Mouse (Mus musculus): ENCODE results near the gene Dnm2. TPM values are rescaled to one million over a fixed set of nuclear protein-coding genes. Genes with fewer than 3 reads are reported as not detected.

The Dnm2 gene
- polyA plus RNA-seq, 1 experiment from 2014 or later, result 58.2 TPM

DNA sequence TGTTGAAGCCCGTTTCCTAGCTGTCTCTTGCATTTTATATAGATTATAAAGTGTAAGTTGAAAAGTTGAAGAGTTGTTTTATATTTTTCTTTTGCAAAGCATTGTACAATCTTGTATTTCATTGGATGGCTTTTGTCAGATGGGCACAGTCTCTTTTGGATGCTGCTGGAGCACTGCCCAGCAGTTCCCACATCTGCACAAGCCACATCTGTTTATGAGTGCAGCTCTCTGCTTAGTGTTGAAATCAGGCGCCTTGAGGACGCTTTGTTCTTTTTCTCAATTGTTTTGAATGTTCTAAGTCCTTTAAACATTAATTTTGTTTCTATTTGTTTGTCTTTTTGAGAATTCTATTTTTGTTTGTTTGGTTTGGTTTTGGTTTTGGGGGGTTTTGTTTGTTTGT, 13.5 kb downstream of the Dnm2 start:
- Histone ChIP-seq H3K9me3 (ENCODE audit: control insufficient read depth, low read length) (no peaks in the 10 kb centered on the region), H3K4me2 (ENCODE audit: low read length) (no peak overlapping the region), H3K4me3 (ENCODE audit: control insufficient read depth in 1 of 2, insufficient read depth in 1 of 2, low read depth in 1 of 2, low read length in 2 of 2) (no peak overlapping the region), H3K4me1 (ENCODE audit: control insufficient read depth in 2 of 2, insufficient read depth in 2 of 2, low read length in 2 of 2) (peaks cover 32 to 52% of the 10 kb centered on the region in 2 experiments), H3K36me3 (ENCODE audit: control insufficient read depth, insufficient read depth, low read length) (no peaks in the 10 kb centered on the region), H3K9ac (ENCODE audit: low read length) (no peak overlapping the region), H3K27me3 (ENCODE audit: control insufficient read depth, insufficient read depth, low read length) (no peaks in the 10 kb centered on the region), H3K27ac (replicated peaks in 1 of 2; ENCODE audit: control insufficient read depth in 1 of 2, insufficient read depth in 1 of 2, low read depth in 2 of 2, low read length in 2 of 2) (no peak overlapping the region)
- WGBS, result 69% methylated on average over 3 of the region's 3 CpGs
- no peak for ATAC-seq (ENCODE audit: insufficient number of reproducible peaks, insufficient read depth, low FRiP score, low read depth)

DNA sequence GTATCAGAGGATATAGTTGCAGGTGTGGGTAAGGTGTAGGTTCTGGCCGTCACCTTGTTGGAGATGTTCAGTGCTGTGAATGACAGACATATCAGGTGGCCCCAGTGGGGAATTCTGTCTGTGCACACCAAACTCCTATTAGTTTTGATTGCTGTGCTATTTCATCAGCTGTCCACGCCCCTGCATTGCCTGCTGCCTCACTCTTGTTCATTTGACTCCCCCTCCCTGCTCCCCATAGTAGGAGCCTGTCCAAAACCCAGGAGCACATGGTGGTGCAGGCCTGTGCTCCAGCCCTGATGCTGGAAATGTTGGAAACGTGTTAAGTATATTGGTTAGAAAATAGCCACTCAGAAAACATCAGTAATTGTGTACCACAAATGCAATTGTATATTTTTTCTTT, 14.7 kb downstream of the Dnm2 start:
- WGBS, result 57% methylated on average over 3 of the region's 3 CpGs
- H3K4me2 ChIP-seq (ENCODE audit: low read length), result no peak overlapping the region
- no peaks in the 10 kb centered on the region for H3K36me3 ChIP-seq (ENCODE audit: control insufficient read depth, insufficient read depth, low read length)
- ATAC-seq (ENCODE audit: insufficient number of reproducible peaks, insufficient read depth, low FRiP score, low read depth), result no peak
- H3K9me3 ChIP-seq (ENCODE audit: control insufficient read depth, low read length), result no peaks in the 10 kb centered on the region
- no peak overlapping the region for H3K27ac ChIP-seq (replicated peaks in 1 of 2; ENCODE audit: control insufficient read depth in 1 of 2, insufficient read depth in 1 of 2, low read depth in 2 of 2, low read length in 2 of 2)
- H3K4me1 ChIP-seq (ENCODE audit: control insufficient read depth in 2 of 2, insufficient read depth in 2 of 2, low read length in 2 of 2), result peaks cover 25 to 43% of the 10 kb centered on the region in 2 experiments
- no peak overlapping the region for H3K4me3 ChIP-seq (ENCODE audit: control insufficient read depth in 1 of 2, insufficient read depth in 1 of 2, low read depth in 1 of 2, low read length in 2 of 2)
- H3K27me3 ChIP-seq (ENCODE audit: control insufficient read depth, insufficient read depth, low read length), result no peaks in the 10 kb centered on the region
- no peak overlapping the region for H3K9ac ChIP-seq (ENCODE audit: low read length)

DNA sequence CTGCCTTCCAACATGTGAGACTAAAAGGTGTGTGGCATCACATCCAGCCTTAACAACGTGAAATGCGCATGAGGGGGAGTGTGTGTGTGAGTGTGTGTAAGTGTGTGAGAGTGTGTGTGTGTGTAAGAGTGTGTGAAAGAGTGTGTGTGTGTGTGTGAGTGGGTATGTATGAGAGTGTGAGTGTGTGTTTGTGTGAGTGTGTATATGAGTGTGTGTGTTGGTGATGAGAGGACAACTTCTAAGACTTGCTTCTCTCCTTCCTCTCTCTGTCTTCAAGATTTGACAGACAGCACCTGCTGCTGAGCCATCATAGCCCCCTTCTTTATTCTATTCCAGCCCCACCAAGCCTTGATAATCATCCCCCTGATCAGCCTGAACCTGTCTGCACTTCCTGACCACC, 15.2 kb downstream of the Dnm2 start:
- Histone ChIP-seq H3K27me3 (ENCODE audit: control insufficient read depth, insufficient read depth, low read length) (no peaks in the 10 kb centered on the region), H3K27ac (replicated peaks in 1 of 2; ENCODE audit: control insufficient read depth in 1 of 2, insufficient read depth in 1 of 2, low read depth in 2 of 2, low read length in 2 of 2) (no peak overlapping the region), H3K4me2 (ENCODE audit: low read length) (no peak overlapping the region), H3K4me3 (ENCODE audit: control insufficient read depth in 1 of 2, insufficient read depth in 1 of 2, low read depth in 1 of 2, low read length in 2 of 2) (no peak overlapping the region), H3K9ac (ENCODE audit: low read length) (0 out of 2 replicates have a peak overlapping the region, but pooled peaks have one; percentile 8), H3K9me3 (ENCODE audit: control insufficient read depth, low read length) (no peaks in the 10 kb centered on the region), H3K4me1 (ENCODE audit: control insufficient read depth in 2 of 2, insufficient read depth in 2 of 2, low read length in 2 of 2) (peaks cover 25 to 43% of the 10 kb centered on the region in 2 experiments), H3K36me3 (ENCODE audit: control insufficient read depth, insufficient read depth, low read length) (0 out of 2 replicates have a peak, but pooled peaks cover 3% of the 10 kb centered on the region)
- no peak for ATAC-seq (ENCODE audit: insufficient number of reproducible peaks, insufficient read depth, low FRiP score, low read depth)
- 91% methylated on average over 2 of the region's 2 CpGs for WGBS

DNA sequence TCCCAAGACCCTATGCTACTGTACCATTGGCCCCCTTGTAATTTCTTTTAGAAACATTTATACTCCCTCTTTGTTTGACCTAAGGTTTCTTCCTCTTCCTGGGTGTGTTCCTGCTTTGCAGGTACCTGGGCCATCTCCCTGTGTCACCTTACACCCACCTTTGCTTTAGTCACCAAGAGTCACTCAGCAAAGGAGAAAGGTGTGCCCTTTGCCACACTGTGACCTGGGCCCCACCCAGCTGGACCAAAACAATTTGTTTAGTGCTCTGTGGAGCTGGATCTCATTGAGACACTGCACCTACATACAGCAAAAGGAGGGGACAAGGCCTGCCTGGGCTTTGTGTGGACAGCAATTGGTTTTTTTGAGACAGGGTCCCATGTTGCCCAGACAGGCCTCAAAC, 15.7 kb downstream of the Dnm2 start:
- no peaks in the 10 kb centered on the region for H3K9me3 ChIP-seq (ENCODE audit: control insufficient read depth, low read length)
- H3K9ac ChIP-seq (ENCODE audit: low read length), result no peak overlapping the region
- H3K4me3 ChIP-seq (ENCODE audit: control insufficient read depth in 1 of 2, insufficient read depth in 1 of 2, low read depth in 1 of 2, low read length in 2 of 2), result no peak overlapping the region
- H3K27ac ChIP-seq (replicated peaks in 1 of 2; ENCODE audit: control insufficient read depth in 1 of 2, insufficient read depth in 1 of 2, low read depth in 2 of 2, low read length in 2 of 2), result no peak overlapping the region
- H3K4me1 ChIP-seq (ENCODE audit: control insufficient read depth in 2 of 2, insufficient read depth in 2 of 2, low read length in 2 of 2), result peaks cover 23 to 40% of the 10 kb centered on the region in 2 experiments
- H3K36me3 ChIP-seq (ENCODE audit: control insufficient read depth, insufficient read depth, low read length), result peaks cover 5% of the 10 kb centered on the region; the same call in 1 of the 2 replicates
- no peak overlapping the region for H3K4me2 ChIP-seq (ENCODE audit: low read length)
- H3K27me3 ChIP-seq (ENCODE audit: control insufficient read depth, insufficient read depth, low read length), result no peaks in the 10 kb centered on the region
- ATAC-seq (ENCODE audit: insufficient number of reproducible peaks, insufficient read depth, low FRiP score, low read depth), result no peak

DNA sequence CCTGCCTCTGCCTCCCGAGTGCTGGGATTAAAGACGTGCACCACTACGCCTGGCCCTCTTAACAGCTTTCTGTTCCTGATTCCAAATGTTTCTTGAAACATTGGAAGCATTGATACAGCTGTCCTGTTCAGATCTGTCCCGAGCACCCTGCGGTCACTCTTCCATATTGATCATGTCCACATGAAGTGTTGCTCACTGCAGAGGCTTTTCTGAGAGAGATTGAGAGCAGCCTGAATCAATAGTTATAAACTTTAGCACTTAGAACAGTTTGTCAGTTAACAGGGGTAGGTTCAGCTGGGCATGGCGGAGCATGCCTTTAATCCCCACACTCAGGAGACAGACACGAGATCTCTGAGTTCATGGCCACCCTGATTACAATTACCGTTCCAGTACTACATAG, 19.1 kb downstream of the Dnm2 start:
- Histone ChIP-seq H3K27me3 (ENCODE audit: control insufficient read depth, insufficient read depth, low read length) (no peaks in the 10 kb centered on the region), H3K9ac (ENCODE audit: low read length) (no peak overlapping the region), H3K4me1 (ENCODE audit: control insufficient read depth in 2 of 2, insufficient read depth in 2 of 2, low read length in 2 of 2) (peaks cover 6 to 8% of the 10 kb centered on the region in 2 experiments), H3K4me2 (ENCODE audit: low read length) (no peak overlapping the region), H3K4me3 (ENCODE audit: control insufficient read depth in 1 of 2, insufficient read depth in 1 of 2, low read depth in 1 of 2, low read length in 2 of 2) (no peak overlapping the region), H3K9me3 (ENCODE audit: control insufficient read depth, low read length) (no peaks in the 10 kb centered on the region), H3K27ac (replicated peaks in 1 of 2; ENCODE audit: control insufficient read depth in 1 of 2, insufficient read depth in 1 of 2, low read depth in 2 of 2, low read length in 2 of 2) (no peak overlapping the region), H3K36me3 (ENCODE audit: control insufficient read depth, insufficient read depth, low read length) (peaks cover 10% of the 10 kb centered on the region)
- no peak for ATAC-seq (ENCODE audit: insufficient number of reproducible peaks, insufficient read depth, low FRiP score, low read depth)
- WGBS, result 93% methylated on average over 8 of the region's 8 CpGs

DNA sequence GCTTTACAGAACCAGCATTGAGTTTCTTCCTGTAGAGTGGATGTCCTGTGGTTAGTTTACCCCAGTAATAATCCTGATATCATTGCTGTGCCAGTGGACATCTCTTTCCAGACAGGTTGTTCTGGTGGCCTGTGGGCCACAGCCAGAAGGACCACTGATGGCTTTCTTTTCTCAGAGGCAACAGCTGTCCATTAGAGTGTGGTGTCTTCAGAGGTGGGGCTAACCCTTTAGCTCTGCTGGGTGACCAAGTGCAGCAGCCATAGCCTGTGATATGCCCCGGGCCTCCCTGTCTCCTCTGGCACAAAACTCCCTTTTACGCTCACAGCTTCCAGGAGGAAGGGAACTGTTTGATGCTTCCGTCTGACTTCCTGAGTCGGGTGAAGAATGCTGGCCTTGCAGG, 19.9 kb downstream of the Dnm2 start:
- Histone ChIP-seq H3K4me2 (ENCODE audit: low read length) (no peak overlapping the region), H3K27ac (replicated peaks in 1 of 2; ENCODE audit: control insufficient read depth in 1 of 2, insufficient read depth in 1 of 2, low read depth in 2 of 2, low read length in 2 of 2) (no peak overlapping the region), H3K4me1 (ENCODE audit: control insufficient read depth in 2 of 2, insufficient read depth in 2 of 2, low read length in 2 of 2) (peaks cover under 1% of the 10 kb centered on the region in 2 experiments; a peak in 1 of 4 replicates), H3K27me3 (ENCODE audit: control insufficient read depth, insufficient read depth, low read length) (no peaks in the 10 kb centered on the region), H3K36me3 (ENCODE audit: control insufficient read depth, insufficient read depth, low read length) (peaks cover 10% of the 10 kb centered on the region), H3K4me3 (ENCODE audit: control insufficient read depth in 1 of 2, insufficient read depth in 1 of 2, low read depth in 1 of 2, low read length in 2 of 2) (no peak overlapping the region), H3K9me3 (ENCODE audit: control insufficient read depth, low read length) (no peaks in the 10 kb centered on the region), H3K9ac (ENCODE audit: low read length) (no peak overlapping the region)
- ATAC-seq (ENCODE audit: insufficient number of reproducible peaks, insufficient read depth, low FRiP score, low read depth), result no peak
- 84% methylated on average over 4 of the region's 4 CpGs for WGBS

DNA sequence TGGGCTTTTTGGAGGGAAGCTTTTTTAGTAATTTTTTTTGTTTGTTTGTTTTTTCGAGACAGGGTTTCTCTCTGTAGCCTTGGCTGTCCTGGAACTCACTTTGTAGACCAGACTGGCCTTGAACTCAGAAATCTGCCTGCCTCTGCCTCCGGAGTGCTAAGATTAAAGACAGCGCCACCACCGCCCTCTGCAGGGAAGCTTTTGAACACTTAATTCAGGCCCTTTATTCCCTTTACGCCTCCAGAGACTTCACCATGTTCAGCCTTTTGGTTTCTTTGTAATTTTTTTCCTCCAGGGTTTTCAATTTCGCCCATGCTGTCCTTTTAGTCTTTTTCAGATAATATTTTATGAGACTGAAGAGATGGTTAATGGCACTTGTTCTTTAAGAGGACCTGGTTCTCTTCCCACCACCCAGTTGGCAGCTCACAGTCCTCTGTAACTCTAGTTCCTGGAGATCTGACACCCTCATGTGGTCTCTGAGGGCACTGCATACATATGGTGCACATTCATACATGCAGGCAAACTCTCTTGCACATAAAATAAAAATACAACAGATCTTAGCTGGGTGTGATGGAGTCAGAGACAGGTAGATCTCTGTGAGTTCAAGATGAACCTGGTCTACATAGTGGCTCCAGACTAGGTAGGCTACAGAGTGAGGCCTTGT, 20.5 kb downstream of the Dnm2 start:
- WGBS, result 98% methylated on average over 6 of the region's 6 CpGs
- H3K4me2 ChIP-seq (ENCODE audit: low read length), result no peak overlapping the region
- no peak for ATAC-seq (ENCODE audit: insufficient number of reproducible peaks, insufficient read depth, low FRiP score, low read depth)
- no peaks in the 10 kb centered on the region for H3K27me3 ChIP-seq (ENCODE audit: control insufficient read depth, insufficient read depth, low read length)
- peaks cover 3% of the 10 kb centered on the region in 2 experiments; a peak in 2 of 4 replicates for H3K4me1 ChIP-seq (ENCODE audit: control insufficient read depth in 2 of 2, insufficient read depth in 2 of 2, low read length in 2 of 2)
- no peak overlapping the region for H3K9ac ChIP-seq (ENCODE audit: low read length)
- no peaks in the 10 kb centered on the region for H3K9me3 ChIP-seq (ENCODE audit: control insufficient read depth, low read length)
- no peak overlapping the region for H3K4me3 ChIP-seq (ENCODE audit: control insufficient read depth in 1 of 2, insufficient read depth in 1 of 2, low read depth in 1 of 2, low read length in 2 of 2)
- H3K36me3 ChIP-seq (ENCODE audit: control insufficient read depth, insufficient read depth, low read length), result peaks cover 10% of the 10 kb centered on the region
- H3K27ac ChIP-seq (replicated peaks in 1 of 2; ENCODE audit: control insufficient read depth in 1 of 2, insufficient read depth in 1 of 2, low read depth in 2 of 2, low read length in 2 of 2), result no peak overlapping the region

DNA sequence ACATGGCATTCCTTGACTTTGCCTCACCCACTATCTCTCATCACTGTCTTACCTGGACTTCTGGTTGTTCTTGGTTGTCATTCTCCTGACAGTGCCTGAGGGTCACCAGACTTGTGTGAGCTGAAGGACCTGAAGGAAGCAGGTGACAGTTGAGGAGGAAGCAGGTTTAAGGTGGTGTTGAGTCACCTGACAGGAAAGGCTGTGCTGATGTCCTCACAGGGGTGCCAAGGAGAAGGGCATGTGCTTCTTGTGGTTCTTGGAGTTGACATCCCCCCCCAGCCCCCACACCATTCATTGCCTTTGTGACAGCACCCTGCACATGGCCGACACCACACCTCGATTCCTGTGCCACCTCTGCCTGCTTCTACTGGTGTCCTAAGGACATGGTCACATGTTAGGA, 23.1 kb downstream of the Dnm2 start:
- no peak overlapping the region for H3K9ac ChIP-seq (ENCODE audit: low read length)
- no peak for ATAC-seq (ENCODE audit: insufficient number of reproducible peaks, insufficient read depth, low FRiP score, low read depth)
- H3K9me3 ChIP-seq (ENCODE audit: control insufficient read depth, low read length), result no peaks in the 10 kb centered on the region
- H3K4me2 ChIP-seq (ENCODE audit: low read length), result no peak overlapping the region
- no peak overlapping the region for H3K27ac ChIP-seq (replicated peaks in 1 of 2; ENCODE audit: control insufficient read depth in 1 of 2, insufficient read depth in 1 of 2, low read depth in 2 of 2, low read length in 2 of 2)
- H3K4me3 ChIP-seq (ENCODE audit: control insufficient read depth in 1 of 2, insufficient read depth in 1 of 2, low read depth in 1 of 2, low read length in 2 of 2), result no peak overlapping the region
- H3K4me1 ChIP-seq (ENCODE audit: control insufficient read depth in 2 of 2, insufficient read depth in 2 of 2, low read length in 2 of 2), result peaks cover 13 to 21% of the 10 kb centered on the region in 2 experiments
- peaks cover 10% of the 10 kb centered on the region for H3K36me3 ChIP-seq (ENCODE audit: control insufficient read depth, insufficient read depth, low read length)
- 83% methylated on average over 2 of the region's 2 CpGs for WGBS
- H3K27me3 ChIP-seq (ENCODE audit: control insufficient read depth, insufficient read depth, low read length), result no peaks in the 10 kb centered on the region
